Mouse (Mus musculus): Measurements from ENCODE around the gene Kcnj4.
A peak's percentile ranks its signal among the peaks of the same experiment; 100 is the strongest.
"Not testable (repeated sequence)": the region's sequence is repeated elsewhere in the genome, so short reads cannot be mapped to it uniquely, and the experiment has no call there.

Gene Kcnj4

DNA sequence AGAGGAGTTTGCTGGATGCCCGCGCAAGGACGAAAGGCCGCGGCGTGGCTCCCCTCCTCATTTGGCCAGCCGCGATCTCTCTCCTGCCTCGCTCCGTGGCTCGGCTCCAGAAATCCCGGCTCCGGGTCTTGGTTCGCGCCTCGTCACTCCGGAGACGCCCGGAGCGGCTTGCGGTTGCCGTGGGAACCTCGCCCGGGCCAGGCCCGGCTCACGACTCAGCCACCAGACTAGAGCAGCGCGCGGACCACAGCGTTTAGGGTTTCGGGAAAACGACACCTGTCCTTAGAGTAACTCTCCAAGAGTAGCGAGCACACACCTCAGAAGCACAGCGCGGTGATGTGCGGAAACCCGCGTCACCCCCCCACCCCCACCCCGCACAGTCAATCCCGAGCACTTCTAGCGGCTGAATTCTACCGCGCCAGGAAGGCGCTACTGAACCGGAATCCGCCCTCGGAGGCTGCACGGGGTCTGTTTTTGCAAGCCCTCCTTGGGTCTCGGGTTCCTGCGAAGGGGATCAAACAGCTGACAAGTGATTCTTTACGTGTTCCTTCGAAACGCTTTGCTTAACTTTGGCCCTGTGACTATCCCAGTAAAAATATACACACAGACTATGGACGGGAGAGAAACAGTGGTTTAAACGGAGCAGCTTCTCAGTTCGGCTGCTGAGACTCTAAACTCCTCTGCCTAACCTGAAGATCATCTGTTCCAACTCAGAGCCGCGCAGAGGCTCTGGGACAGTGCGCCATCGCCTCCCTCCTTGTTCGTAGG lies 6.7 kb upstream of the Kcnj4 start:
- DNase-seq: peak; percentile 61

DNA sequence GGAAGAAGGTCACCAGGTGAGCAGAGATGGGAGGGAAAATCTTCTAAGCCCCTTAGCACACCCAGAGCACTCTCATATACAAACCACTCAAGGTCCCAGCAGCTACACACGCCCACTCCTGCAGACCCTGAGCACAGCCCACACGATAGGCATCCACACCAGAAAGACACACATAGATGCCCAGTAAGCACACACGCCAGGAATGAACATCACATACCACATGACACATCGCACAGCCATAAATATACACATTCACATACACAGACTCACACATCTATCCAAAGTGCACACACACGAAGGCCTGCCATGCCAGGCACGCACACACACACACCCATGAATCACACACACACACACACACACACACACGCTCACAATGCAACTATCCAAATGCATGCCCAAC lies 5.4 kb upstream of the Kcnj4 start:
- DNase-seq: no peak

DNA sequence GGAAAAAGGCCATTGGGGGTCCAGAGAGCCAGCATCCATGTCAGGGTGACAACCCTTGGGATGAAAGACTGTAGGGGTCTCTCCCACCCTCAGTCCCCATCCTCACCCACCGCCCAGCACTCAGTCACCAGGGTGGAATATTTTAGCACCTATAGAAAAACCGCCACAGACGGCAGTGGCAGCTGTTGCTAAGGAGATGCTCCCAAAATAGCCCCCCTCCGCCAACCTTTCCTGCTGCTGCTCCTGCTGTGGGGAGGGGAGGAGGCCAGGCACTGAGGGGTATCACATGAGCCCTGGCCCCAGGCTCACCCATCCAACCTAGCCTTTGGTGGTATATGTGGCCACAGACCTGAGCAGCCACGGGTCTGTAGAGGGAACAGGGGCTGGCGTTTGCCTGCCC lies 5.0 kb upstream of the Kcnj4 start:
- no peak for DNase-seq

- DNase-seq: no peak
Measured at GRCm38 (mm10) chr15:79507055-79507828, 2.2 kb upstream of the Kcnj4 start.

DNA sequence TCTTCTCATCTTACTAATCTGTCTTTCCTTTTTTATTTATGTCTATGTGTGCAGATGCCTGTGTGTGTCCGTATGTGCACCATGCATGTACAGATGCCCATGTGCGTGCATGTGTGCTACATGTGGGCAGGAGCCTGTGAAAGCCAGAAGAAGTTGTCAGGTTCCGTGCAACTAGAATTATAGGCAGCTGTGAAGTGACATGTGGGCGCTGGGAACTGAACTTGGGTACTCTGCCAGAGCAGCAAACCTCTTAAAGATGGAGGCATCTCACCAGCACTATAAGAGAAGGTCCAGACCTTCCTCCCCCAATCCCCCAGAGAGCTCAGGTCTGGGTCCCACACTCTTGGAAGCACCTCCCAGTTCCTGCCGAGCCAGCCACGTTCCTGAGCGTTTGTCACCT lies 1.4 kb upstream of the Kcnj4 start:
- no peak for DNase-seq

- DNase-seq: no peak
Measured at GRCm38 (mm10) chr15:79505616-79506283, 709 bp upstream of the Kcnj4 start.

DNA sequence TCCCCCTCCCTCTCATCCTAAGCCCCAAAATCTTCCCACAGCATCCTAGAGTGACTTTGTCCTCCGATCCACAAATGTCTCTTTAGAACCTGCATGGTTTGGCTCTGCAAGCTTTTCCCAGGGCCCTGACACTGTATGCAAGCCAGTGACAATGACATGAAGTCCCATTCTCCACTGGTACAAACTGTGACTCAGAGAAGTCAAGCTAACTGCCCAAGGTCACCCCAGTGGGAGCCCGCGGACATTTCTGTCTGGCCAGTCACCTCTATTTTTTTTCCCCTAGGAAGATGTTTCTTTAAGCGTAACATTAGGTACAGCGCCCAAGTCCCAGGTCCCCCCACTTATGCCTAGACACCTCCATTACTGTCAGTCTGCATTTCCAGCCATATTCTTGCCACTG lies 1.6 kb downstream of the Kcnj4 start:
- DNase-seq: no peak

GRCm38 (mm10) chr15:79502891-79503341 lies 2.1 kb downstream of the Kcnj4 start:
- DNase-seq: no peak

DNA sequence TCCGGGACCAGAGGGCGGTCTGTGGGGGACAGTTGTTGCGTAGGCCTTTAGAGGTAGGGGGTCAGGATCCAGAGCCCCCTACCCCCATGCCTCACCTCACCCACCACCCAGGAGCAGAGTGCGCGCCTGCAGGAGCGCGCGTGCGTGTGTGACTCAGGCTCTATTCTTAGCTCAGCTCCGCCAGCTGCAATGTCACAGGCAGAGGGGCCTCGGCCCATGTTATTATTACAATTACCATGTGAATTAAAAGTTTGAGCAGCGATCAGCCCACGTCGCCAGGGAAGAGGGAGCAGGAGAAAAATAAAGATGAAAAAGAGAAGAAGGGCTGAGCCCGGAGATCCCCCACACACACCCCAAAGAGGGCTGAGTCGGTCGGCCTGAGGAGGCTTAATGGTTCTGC lies 4.9 kb downstream of the Kcnj4 start:
- no peak for DNase-seq

DNA sequence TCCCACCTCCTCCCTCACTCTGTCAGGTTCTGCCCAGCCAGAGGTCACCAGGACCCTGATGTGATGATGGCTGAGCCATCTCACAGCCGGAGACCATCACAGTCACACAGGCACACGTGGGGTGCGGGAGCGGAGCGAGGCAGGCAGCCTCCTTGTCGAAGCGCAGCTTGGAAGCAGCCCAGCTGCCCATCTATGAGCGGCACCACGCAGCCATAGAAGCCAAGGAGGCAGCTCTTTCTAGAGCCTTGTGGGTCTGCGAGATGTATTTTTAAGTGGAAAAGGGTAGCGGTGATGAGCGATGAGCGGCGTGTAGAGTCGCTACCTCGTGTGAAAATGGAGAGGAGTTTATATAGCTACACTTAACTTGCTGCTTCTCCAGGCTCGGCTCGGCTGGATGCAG lies 11.5 kb downstream of the Kcnj4 start:
- DNase-seq: no peak

DNA sequence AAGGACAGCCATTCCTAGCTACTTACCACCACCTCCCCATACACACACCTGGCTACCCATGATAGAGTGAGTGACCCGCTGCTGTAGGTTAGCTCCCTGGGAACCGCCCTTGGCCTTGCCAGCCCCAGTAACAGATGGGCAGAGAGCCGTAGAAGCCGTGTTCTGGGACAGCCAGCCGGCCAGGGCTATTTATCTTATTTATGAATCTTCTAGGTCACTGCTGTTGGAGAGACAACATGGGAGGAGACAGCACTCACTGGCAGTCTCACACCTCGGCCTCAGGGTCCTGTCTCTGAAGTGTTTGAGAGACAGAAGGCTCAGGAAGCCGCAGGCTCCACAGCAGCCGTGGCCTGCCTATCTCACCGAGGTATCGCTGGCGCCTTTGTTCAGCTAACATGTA lies 15.6 kb downstream of the Kcnj4 start:
- DNase-seq: no peak

DNA sequence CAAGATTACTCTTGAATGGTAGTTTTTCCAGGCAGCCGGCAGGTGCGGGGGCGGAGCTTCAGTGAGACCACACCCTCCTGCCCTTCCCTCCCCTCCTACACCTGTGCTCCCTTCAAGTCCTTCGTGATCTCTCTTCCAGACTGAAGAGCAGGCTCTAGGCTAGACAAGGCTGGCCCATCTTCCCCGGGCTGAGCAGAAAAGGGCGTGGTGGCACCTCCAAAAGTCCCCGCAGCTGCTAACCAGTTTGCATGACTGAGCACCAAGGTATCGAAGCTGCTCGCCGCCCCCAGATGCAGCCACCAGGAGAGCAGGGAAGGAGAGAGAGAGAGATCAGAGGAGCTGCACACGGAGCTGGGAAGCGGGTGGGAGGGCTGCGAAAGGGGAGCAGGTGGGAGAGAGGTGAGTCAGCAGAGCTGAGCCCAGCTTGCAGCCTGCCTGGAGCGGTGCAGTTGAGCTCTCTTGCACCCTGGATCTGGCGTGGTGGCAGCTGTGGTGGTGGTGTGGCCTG lies 23.8 kb downstream of the Kcnj4 start:
- DNase-seq: no peak

DNA sequence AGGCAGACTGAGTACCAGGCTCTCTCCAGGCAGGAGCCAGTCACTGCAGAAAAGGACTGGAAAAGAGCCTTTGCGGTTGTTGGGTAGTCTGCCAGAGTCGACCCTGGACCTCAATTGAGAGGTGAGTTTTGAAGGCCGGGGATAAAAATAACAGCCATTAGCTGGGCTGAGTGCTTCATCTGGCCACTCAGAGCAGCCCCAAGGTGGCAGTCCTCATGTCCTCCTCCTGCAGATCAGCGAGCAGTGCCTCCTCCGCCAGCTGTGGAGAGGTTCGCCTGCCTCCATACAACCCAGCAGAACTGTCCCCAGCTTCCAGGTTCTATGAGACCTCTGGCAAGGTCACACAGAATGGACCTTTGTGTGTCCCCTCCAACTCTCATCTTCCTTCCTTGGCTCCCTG lies 27.8 kb downstream of the Kcnj4 start:
- DNase-seq: no peak

DNA sequence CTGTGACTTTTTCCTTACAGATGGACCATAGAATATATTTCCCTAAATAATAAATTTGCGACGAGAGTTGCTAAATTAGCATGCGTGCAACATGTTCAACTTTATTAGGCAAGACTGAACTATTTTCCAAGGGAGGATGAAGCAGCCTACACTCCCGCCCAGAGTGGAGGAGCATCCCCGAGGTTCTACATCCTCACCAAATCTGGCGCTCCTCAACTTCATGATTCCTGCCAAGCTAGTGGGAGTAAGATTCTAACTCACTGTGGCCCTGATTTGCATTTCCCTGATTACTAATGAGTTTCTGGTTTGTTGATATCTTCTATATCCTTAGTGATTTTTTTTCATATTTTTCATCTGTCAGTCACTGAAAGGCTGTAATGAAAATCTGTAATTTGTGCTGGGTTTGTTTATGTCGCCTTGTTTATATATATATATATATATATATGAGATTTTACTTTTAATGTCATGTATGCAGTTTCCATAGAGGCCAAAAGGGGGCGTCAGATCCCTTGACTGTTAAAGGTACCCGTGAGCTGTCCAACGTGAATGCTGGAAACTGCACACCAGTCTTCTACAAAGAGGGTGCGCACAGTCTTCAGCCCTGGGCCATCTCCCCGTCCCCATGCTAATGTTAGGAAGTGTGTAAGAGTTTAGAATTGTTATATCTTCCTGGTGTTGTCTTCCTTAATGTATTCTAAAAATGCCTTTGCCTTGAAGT lies 31.2 kb downstream of the Kcnj4 start:
- DNase-seq: no peak

DNA sequence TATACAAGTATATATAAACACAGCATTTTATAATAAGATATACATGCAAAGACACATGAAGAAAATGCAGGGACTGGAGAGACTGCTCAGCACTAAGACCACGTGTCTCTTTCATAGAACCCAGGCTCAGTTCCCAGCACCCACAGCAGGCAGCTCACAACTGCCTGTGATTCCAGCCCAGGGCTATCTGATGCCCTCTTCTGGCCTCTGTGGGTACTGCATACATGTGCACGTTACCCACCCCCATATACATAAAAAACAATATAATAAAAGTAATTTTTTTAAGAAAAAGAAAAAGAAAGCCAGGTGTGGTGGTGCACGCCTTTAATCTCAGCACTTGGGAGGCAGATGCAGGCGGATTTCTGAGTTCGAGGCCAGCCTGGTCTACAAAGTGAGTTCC lies 32.0 kb downstream of the Kcnj4 start:
- no peak for DNase-seq

GRCm38 (mm10) chr15:79471095-79471494 lies 33.9 kb downstream of the Kcnj4 start:
- DNase-seq: no peak

DNA sequence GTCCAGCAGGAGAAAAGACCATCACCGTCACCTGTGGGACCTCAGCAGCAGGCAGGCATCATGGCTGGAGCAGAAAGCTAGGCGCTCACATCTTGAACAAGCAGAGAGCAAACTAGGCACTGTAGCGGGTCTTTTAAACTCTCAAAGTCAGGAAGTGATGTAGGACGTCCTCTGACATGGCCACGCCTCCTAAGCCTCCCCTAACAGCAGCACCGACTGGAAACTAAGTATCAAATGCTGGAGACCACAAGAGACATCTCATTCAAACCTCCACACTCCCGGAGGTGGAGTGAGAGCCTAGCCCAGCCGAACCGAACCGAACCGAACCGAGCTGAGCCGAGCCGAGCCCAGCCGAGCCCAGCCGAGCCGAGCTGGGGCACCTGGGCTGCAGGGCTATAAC lies 34.5 kb downstream of the Kcnj4 start:
- DNase-seq: no peak

GRCm38 (mm10) chr15:79469577-79469976 lies 35.5 kb downstream of the Kcnj4 start:
- DNase-seq: no peak

GRCm38 (mm10) chr15:79466601-79467286 lies 38.3 kb downstream of the Kcnj4 start:
- DNase-seq: peak; percentile 65

DNA sequence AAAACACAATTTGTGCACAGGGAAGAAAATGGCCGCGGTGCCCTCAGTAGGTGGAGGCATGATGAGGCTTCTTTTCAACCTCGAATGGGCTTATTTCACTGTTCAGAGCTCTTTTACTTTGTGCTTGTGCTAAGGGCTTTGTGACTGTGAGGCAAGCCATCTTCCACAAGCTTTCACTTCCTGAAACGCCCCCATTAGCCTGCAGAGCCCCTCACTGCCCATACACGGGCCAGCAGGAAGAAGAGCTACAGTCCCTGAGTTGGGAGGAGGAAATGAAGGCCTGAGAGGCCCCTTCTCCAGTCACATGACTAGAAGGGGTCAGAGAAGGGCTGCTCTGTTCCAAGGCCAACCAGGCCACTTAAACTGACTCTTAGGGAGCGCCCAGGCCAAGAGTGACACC lies 48.5 kb downstream of the Kcnj4 start:
- no peak for DNase-seq

- DNase-seq: not testable (repeated sequence)
Measured at GRCm38 (mm10) chr15:79456104-79456503, 48.9 kb downstream of the Kcnj4 start.

DNA sequence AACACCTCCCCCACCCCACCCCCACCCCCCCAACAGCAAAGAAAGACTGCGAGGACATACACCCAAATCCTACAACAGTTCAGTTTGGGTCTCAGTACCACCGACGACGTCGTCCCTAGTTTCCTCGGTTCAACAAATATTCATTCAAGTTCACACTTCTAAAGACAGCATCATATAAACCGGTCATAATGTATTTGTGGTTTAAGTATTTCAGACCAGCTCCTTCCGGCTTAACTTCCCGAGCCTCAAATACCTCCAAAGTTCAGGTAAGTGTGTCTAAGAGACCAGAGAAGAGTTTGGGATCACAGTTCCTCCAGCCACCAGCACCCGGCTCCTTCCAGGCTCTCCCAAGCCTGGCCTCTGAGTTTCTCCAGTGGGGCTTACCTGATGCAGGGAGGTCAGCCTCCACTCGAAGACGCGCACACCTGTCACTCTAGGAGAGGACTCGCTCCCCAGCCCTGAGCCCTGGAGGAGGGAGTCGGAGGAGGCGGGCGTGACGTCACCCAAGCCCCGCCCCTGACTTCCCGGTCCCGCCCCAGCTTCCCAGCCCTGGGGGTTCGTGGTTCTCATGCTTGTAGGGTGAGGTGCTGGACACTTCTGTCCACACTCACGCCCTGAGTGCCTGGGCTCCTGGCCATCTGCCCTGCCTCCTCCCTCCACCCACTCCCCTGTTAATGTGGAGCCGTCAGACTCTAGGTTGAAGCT lies 49.8 kb downstream of the Kcnj4 start, which contains the start of gene Csnk1e:
TSS of gene Csnk1e (minus strand) at position 461 of the 705 bp plus-strand sequence.
- peak; percentile 8 for DNase-seq
